Mouse (Mus musculus): ENCODE data around the gene Pheta2.
"Not testable (repeated sequence)": the region's sequence is repeated elsewhere in the genome, so short reads cannot be mapped to it uniquely, and the experiment has no call there.

- TF ChIP-seq CTCF (IDR thresholded peaks at IDR 0.05; ENCODE audit: control insufficient read depth, insufficient read depth, low read length); POLR2A (IDR thresholded peaks at IDR 0.05; ENCODE audit: borderline replicate concordance, control insufficient read depth, low read depth, low read length): not testable (repeated sequence)
Measured at GRCm38 (mm10) chr15:82389916-82390315, 51.2 kb downstream of the Pheta2 start.

All from bone marrow, adult 2 months (tissue).